Mouse (Mus musculus): ENCODE data around the gene Klhdc4. TPM values are rescaled to one million over a fixed set of nuclear protein-coding genes. Genes with fewer than 3 reads are reported as not detected.

The Klhdc4 gene
- polyA plus RNA-seq, 1 experiment from 2014 or later, result 44.3 TPM

- H3K27ac ChIP-seq, result peak overlapping the region; percentile 31
- peaks cover 18% of the 10 kb centered on the region for H3K4me1 ChIP-seq
- H3K4me3 ChIP-seq, result no peak overlapping the region
- WGBS, result 60% methylated on average over 9 of the region's 9 CpGs
- H3K4me2 ChIP-seq, result no peak overlapping the region
- H3K9ac ChIP-seq, result no peak overlapping the region
- no peaks in the 10 kb centered on the region for H3K36me3 ChIP-seq (ENCODE audit: poor library complexity, severe bottlenecking)
- H3K27me3 ChIP-seq, result no peaks in the 10 kb centered on the region
- H3K9me3 ChIP-seq (replicated peaks), result no peaks in the 10 kb centered on the region
- peak; percentile 65; the same call in 1 of the 2 replicates for ATAC-seq
Measured at GRCm38 (mm10) chr8:121763700-121764013, 65.7 kb downstream of the Klhdc4 start.

GRCm38 (mm10) chr8:121762999-121763699 is 66.2 kb downstream of the Klhdc4 start:
- Histone ChIP-seq H3K4me2 (no peak overlapping the region), H3K9me3 (replicated peaks) (no peaks in the 10 kb centered on the region), H3K4me3 (no peak overlapping the region), H3K4me1 (peaks cover 18% of the 10 kb centered on the region), H3K27ac (peak overlapping the region; percentile 25), H3K36me3 (ENCODE audit: poor library complexity, severe bottlenecking) (no peaks in the 10 kb centered on the region), H3K9ac (no peak overlapping the region), H3K27me3 (no peaks in the 10 kb centered on the region)
- WGBS, result 49% methylated on average over 7 of the region's 7 CpGs
- ATAC-seq, result peak; percentile 67; the same call in 1 of the 2 replicates

- 32% methylated on average over 10 of the region's 10 CpGs for WGBS
- no peak for ATAC-seq
- Histone ChIP-seq H3K27ac (no peak overlapping the region), H3K36me3 (ENCODE audit: poor library complexity, severe bottlenecking) (no peaks in the 10 kb centered on the region), H3K9me3 (replicated peaks) (no peaks in the 10 kb centered on the region), H3K4me2 (no peak overlapping the region), H3K9ac (no peak overlapping the region), H3K4me3 (no peak overlapping the region), H3K4me1 (peaks cover 18% of the 10 kb centered on the region), H3K27me3 (no peaks in the 10 kb centered on the region)
Measured at GRCm38 (mm10) chr8:121761480-121761879, 67.9 kb downstream of the Klhdc4 start.

GRCm38 (mm10) chr8:121760484-121760883 is 68.9 kb downstream of the Klhdc4 start:
- Histone ChIP-seq H3K4me3 (no peak overlapping the region), H3K9me3 (replicated peaks) (no peaks in the 10 kb centered on the region), H3K36me3 (ENCODE audit: poor library complexity, severe bottlenecking) (no peaks in the 10 kb centered on the region), H3K27me3 (no peaks in the 10 kb centered on the region), H3K9ac (no peak overlapping the region), H3K4me2 (no peak overlapping the region), H3K4me1 (peaks cover 18% of the 10 kb centered on the region), H3K27ac (no peak overlapping the region)
- no peak for ATAC-seq
- WGBS, result 74% methylated on average over 7 of the region's 7 CpGs

GRCm38 (mm10) chr8:121758470-121758869 is 70.9 kb downstream of the Klhdc4 start:
- ATAC-seq, result no peak
- WGBS, result 82% methylated on average over 12 of the region's 12 CpGs
- H3K9ac ChIP-seq, result no peak overlapping the region
- no peaks in the 10 kb centered on the region for H3K27me3 ChIP-seq
- H3K36me3 ChIP-seq (ENCODE audit: poor library complexity, severe bottlenecking), result 0 out of 2 replicates have a peak, but pooled peaks cover 4% of the 10 kb centered on the region
- no peak overlapping the region for H3K27ac ChIP-seq
- H3K4me1 ChIP-seq, result peaks cover 12% of the 10 kb centered on the region
- H3K4me3 ChIP-seq, result no peak overlapping the region
- no peaks in the 10 kb centered on the region for H3K9me3 ChIP-seq (replicated peaks)
- H3K4me2 ChIP-seq, result no peak overlapping the region

GRCm38 (mm10) chr8:121751407-121751806 is 78.0 kb downstream of the Klhdc4 start:
- no peak overlapping the region for H3K27ac ChIP-seq
- H3K4me1 ChIP-seq, result no peaks in the 10 kb centered on the region
- 0 out of 2 replicates have a peak, but pooled peaks cover 3% of the 10 kb centered on the region for H3K27me3 ChIP-seq
- H3K9ac ChIP-seq, result no peak overlapping the region
- H3K9me3 ChIP-seq (replicated peaks), result no peaks in the 10 kb centered on the region
- no peak for ATAC-seq
- H3K36me3 ChIP-seq (ENCODE audit: poor library complexity, severe bottlenecking), result 0 out of 2 replicates have a peak, but pooled peaks cover 6% of the 10 kb centered on the region
- no peak overlapping the region for H3K4me2 ChIP-seq
- WGBS, result 38% methylated on average over 3 of the region's 3 CpGs
- H3K4me3 ChIP-seq, result no peak overlapping the region

- no peak for ATAC-seq
- WGBS, result 42% methylated on average over 3 of the region's 3 CpGs
- Histone ChIP-seq H3K4me1 (no peaks in the 10 kb centered on the region), H3K27me3 (0 out of 2 replicates have a peak, but pooled peaks cover 3% of the 10 kb centered on the region), H3K36me3 (ENCODE audit: poor library complexity, severe bottlenecking) (0 out of 2 replicates have a peak, but pooled peaks cover 6% of the 10 kb centered on the region), H3K27ac (no peak overlapping the region), H3K9me3 (replicated peaks) (no peaks in the 10 kb centered on the region), H3K4me2 (no peak overlapping the region), H3K4me3 (no peak overlapping the region), H3K9ac (no peak overlapping the region)
Measured at GRCm38 (mm10) chr8:121750512-121750911, 78.9 kb downstream of the Klhdc4 start.

GRCm38 (mm10) chr8:121749501-121749900 is 79.9 kb downstream of the Klhdc4 start:
- no peak for ATAC-seq
- 83% methylated on average over 9 of the region's 9 CpGs for WGBS
- H3K9me3 ChIP-seq (replicated peaks), result no peaks in the 10 kb centered on the region

More at GRCm38 (mm10) chr8:121749501-121749900, 79.9 kb downstream of the Klhdc4 start:
- H3K4me1 ChIP-seq, result no peaks in the 10 kb centered on the region
- H3K4me3 ChIP-seq, result no peak overlapping the region
- H3K36me3 ChIP-seq (ENCODE audit: poor library complexity, severe bottlenecking), result 0 out of 2 replicates have a peak, but pooled peaks cover 6% of the 10 kb centered on the region
- H3K9ac ChIP-seq, result no peak overlapping the region
- H3K27ac ChIP-seq, result no peak overlapping the region
- H3K27me3 ChIP-seq, result 0 out of 2 replicates have a peak, but pooled peaks cover 3% of the 10 kb centered on the region
- H3K4me2 ChIP-seq, result no peak overlapping the region

Other genes starting within 250 kb of the Klhdc4 start
- 310 and 325 TPM in 2 replicates for gene Map1lc3b, start 239.2 kb downstream of the Klhdc4 start, polyA plus RNA-seq (2015; fragmentation: Nextera tagmentation; extraction: Ambion mirVana)
- gene Zcchc14, start 176.7 kb downstream of the Klhdc4 start, polyA plus RNA-seq (2015; fragmentation: Nextera tagmentation; extraction: Ambion mirVana), result 30.0 and 33.7 TPM in 2 replicates
- gene Jph3, start 99.9 kb downstream of the Klhdc4 start, polyA plus RNA-seq (2015; fragmentation: Nextera tagmentation; extraction: Ambion mirVana), result 34.9 and 36.7 TPM in 2 replicates
- 28.1 and 30.6 TPM in 2 replicates for gene Slc7a5, start 78.1 kb upstream of the Klhdc4 start, polyA plus RNA-seq (2015; fragmentation: Nextera tagmentation; extraction: Ambion mirVana)
- gene Car5a, start 115.3 kb upstream of the Klhdc4 start, polyA plus RNA-seq (2015; fragmentation: Nextera tagmentation; extraction: Ambion mirVana), result 0.25 TPM in 1 of 2 replicates, not detected in the other
- 57.5 and 60.9 TPM in 2 replicates for gene Banp, start 120.2 kb upstream of the Klhdc4 start, polyA plus RNA-seq (2015; fragmentation: Nextera tagmentation; extraction: Ambion mirVana)